Mouse (Mus musculus) kidney, adult 2 months (tissue): ENCODE measurements at regions not wholly inside any gene's neighbourhood (a gene's known extent, or its start where the extent isn't known, plus 50 kb on each side); places are given as distances from the start of the nearest gene placed in this dataset.

Experiments used
- CTCF ChIP-seq: fragments of 200-500 bp; conservative IDR thresholded peaks from 2 replicates; pipeline ENCODE4 v1.5.1; 2011; ENCODE audit warnings: low read depth, mild to moderate bottlenecking, control low read depth, low read length, moderate library complexity, mixed read lengths; ENCODE audit not compliant: insufficient read depth, insufficient read length
- POLR2A ChIP-seq: fragments of 200-500 bp; IDR thresholded peaks from one replicate; pipeline ENCODE4 v1.6.1; 2011; ENCODE audit warnings: low read depth, low read length, control low read depth

DNA sequence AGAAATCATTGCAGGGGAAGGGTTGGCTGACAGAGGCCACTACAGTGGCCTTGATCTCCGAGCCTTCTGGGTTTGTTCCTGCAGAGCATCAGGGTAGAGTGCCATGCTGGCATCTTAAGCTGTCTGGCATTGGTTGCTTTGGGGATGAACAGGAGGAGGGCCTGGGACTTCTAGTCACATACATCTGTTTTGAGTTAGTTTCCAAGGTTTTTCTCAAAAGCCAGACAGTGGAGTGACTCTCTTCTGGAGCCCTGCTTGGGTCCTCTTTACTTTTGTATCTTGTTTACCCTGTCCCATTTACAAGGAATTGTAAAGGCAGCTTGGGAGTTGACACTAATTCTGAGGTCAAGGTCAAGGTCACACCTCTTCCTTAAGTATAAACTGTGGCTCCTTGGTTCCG is 239.0 kb upstream of the Id2 start:
- no peak for TF ChIP-seq CTCF
- no peak for TF ChIP-seq POLR2A
